Mouse (Mus musculus) heart, postnatal 0 days (tissue): Measurements from ENCODE around the gene Stk19. TPM values are rescaled to one million over a fixed set of nuclear protein-coding genes. Genes with fewer than 3 reads are reported as not detected.

Source experiments
- ATAC-seq: fragments of 200-750 bp; cut with Nextera tagmentation; 2 replicates; pipeline ENCODE4 v1.8.0; 2017; ENCODE audit warnings: low read depth, moderate number of reproducible peaks, moderate library complexity; ENCODE audit not compliant: insufficient read depth
- DNase-seq: peaks from one replicate; pipeline ENCODE4 v3.0.0-alpha.2; 2016; ENCODE audit warnings: low spot score
- H3K27ac ChIP-seq: fragments of 300-500 bp; sonication (generic); 2 replicates; pipeline ENCODE4 v1.5.1; 2014; ENCODE audit warnings: low read depth, mild to moderate bottlenecking
- H3K27me3 ChIP-seq: fragments of 300-500 bp; sonication (generic); 2 replicates; pipeline ENCODE4 v1.6.1; 2014; ENCODE audit warnings: low read length, mixed read lengths; ENCODE audit not compliant: control insufficient read depth, insufficient read depth
- H3K36me3 ChIP-seq: fragments of 300-500 bp; sonication (generic); replicated peaks from 2 replicates; pipeline ENCODE4 v1.6.1; 2014; ENCODE audit warnings: low read length, mixed read lengths; ENCODE audit not compliant: control insufficient read depth, insufficient read depth
- H3K4me1 ChIP-seq: fragments of 300-500 bp; sonication (generic); 2 replicates; pipeline ENCODE4 v1.6.1; 2014; ENCODE audit warnings: antibody characterized with exemption; ENCODE audit not compliant: control insufficient read depth, insufficient read depth
- H3K4me2 ChIP-seq: fragments of 300-500 bp; sonication (generic); 2 replicates; pipeline ENCODE4 v1.6.1; 2014; ENCODE audit warnings: low read depth, mild to moderate bottlenecking, low read length, moderate library complexity
- H3K4me3 ChIP-seq: fragments of 300-500 bp; sonication (generic); 2 replicates; pipeline ENCODE4 v1.5.1; 2014; ENCODE audit warnings: low read depth, low read length
- H3K9ac ChIP-seq: fragments of 300-500 bp; sonication (generic); replicated peaks from 2 replicates; pipeline ENCODE4 v1.6.1; 2014; ENCODE audit warnings: low read depth, low read length, mixed read lengths
- H3K9me3 ChIP-seq: fragments of 300-500 bp; sonication (generic); replicated peaks from 2 replicates; pipeline ENCODE4 v1.6.1; 2016; ENCODE audit warnings: low read length; ENCODE audit not compliant: control insufficient read depth
- CTCF ChIP-seq: IDR thresholded peaks from 2 replicates; pipeline ENCODE4 v1.5.1; 2016; ENCODE audit warnings: antibody characterized with exemption, control low read depth, low read depth
- EP300 ChIP-seq: IDR thresholded peaks from 2 replicates; pipeline ENCODE4 v1.6.1; 2016; ENCODE audit warnings: antibody characterized with exemption, low read depth
- WGBS: fragments of 180-500 bp; shearing (Covaris S2); extraction: QIAGEN DNeasy Blood & Tissue Kit; methylation state at CpG from one replicate; pipeline ENCODE4 v1.1.7; 2014; 5-methylcytosine and 5-hydroxymethylcytosine counted together
- polyA plus RNA-seq: library from polyadenylated mRNA; unstranded; fragments of >200 nt; fragmentation: Nextera tagmentation; extraction: Ambion mirVana; gene quantifications from 2 replicates; pipeline ENCODE4 v1.2.1, GENCODE M21; 2015
- total RNA-seq: library from RNA; depleted of rRNA; stranded (reverse); fragments of >200 nt; gene quantifications from 2 replicates; pipeline ENCODE4 v1.2.3, GENCODE M21; 2014; ENCODE audit warnings: low replicate concordance; rRNA removed

The Stk19 gene
- total RNA-seq (2.6 and 9.2 TPM in 2 replicates), polyA plus RNA-seq (20.5 and 20.7 TPM in 2 replicates)

DNA sequence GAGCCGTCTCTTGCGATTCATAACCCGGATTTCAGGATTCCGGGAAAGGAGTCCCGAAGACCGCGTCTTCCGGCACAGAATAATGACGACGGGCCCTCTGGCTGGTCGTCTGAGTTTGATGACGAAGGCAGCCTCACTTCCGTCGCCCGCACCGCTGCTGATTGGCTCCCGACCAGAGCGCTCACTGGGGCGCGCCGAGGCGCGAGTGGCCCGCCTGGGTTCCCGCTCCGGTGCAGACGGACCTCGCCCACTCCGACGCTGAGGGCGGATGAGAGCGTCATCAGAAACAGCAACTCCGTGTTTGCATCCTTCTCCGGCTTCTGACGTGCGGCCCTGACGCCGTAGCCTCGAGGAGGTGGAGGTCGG is at the start of gene Stk19, which contains the start of gene Dxo:
Gene Stk19 (minus strand): TSS at position 90 of the 366 bp plus-strand sequence.
Gene Dxo (plus strand): TSS at position 164 of the 366 bp plus-strand sequence.
- Histone ChIP-seq H3K27me3 (no peaks in the 10 kb centered on the region), H3K4me1 (peaks cover 17% of the 10 kb centered on the region), H3K4me2 (peak within 1 kb of the TSS; percentile 89), H3K27ac (peak within 1 kb of the TSS; percentile 59), H3K9me3 (no peaks in the 10 kb centered on the region), H3K4me3 (peak within 1 kb of the TSS; percentile 82), H3K9ac (peak within 1 kb of the TSS; percentile 56), H3K36me3 (peaks cover 49% of the 10 kb centered on the region)
- 0 out of 2 replicates have a peak, but pooled peaks have one; percentile 40 for TF ChIP-seq EP300
- no peak for TF ChIP-seq CTCF
- under 1% methylated on average over 40 of the region's 40 CpGs for WGBS
- ATAC-seq (peak; percentile 94), DNase-seq (peak; percentile 93)

DNA sequence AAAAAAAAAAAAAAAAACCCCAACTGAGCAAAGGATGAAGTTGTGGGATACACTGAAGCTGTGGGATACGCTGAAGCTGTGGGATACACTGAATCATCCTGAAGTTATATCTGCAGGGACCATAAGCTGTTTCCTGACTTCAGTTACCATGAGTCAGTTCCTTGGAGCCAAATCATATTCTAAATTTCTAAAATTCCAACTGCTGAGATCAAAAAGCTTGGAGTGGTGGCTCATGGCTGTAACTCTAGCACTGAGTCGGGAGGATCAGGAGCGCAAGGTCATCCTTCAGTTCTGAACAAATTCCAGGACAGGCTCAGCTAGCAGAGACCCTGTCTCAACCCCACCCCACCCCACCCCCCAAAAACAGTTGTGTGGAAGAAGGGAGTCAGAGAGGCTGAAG is 48.9 kb upstream of the Stk19 start:
- Histone ChIP-seq H3K27me3 (no peaks in the 10 kb centered on the region), H3K4me2 (no peak overlapping the region), H3K9ac (no peak overlapping the region), H3K4me3 (no peak overlapping the region), H3K9me3 (no peaks in the 10 kb centered on the region), H3K27ac (no peak overlapping the region), H3K4me1 (no peaks in the 10 kb centered on the region), H3K36me3 (no peaks in the 10 kb centered on the region)
- no peak for ATAC-seq
- 53% methylated on average over 3 of the region's 3 CpGs for WGBS
- TF ChIP-seq CTCF (no peak), EP300 (no peak)
- no peak for DNase-seq

DNA sequence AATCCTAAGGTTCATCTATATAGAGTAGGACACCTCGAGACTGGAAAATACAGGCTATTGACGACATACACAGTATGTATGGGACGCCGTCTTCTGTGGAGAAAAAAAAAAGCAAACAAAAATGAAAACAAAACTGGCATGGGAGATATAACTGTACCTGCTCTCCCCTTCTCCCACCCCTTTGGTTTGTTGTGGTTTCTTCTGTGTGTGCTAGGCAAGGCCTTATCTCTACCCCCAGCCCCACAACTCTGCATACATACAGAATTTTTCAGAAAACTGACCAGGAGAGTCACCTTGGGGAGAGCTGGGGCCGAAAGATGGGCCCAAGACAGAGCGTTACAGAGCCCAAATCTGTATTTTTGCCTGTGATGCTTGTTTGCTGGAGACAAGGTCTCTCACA is 48.0 kb upstream of the Stk19 start:
- ATAC-seq (no peak), DNase-seq (no peak)
- TF ChIP-seq CTCF: no peak
- no peak for TF ChIP-seq EP300

DNA sequence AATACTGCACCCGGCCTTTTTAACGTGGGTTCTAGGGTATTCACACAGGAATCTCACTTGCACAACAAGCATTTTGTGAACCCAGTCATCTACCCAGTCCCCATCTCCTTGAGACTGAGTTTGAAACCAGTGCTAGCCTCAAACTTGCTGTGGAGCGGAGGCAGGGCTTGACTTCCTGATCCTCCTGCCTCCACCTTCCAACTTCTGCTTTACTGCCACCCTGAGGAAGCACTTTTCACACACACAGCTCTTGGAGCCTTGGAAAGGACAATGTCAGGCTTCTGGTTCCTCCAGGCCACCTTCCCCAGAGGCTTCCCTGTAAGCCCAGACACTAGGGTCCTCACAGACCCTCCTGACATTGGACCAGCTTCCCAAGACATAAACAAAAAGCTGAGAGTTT is 46.6 kb upstream of the Stk19 start:
- no peak for DNase-seq
- H3K27ac ChIP-seq: no peak overlapping the region
- TF ChIP-seq EP300 (no peak), CTCF (no peak)
- H3K4me3 ChIP-seq: no peak overlapping the region
- no peaks in the 10 kb centered on the region for H3K27me3 ChIP-seq
- H3K4me1 ChIP-seq: no peaks in the 10 kb centered on the region
- no peak for ATAC-seq
- 60% methylated on average over 3 of the region's 3 CpGs for WGBS
- H3K36me3 ChIP-seq: no peaks in the 10 kb centered on the region
- no peak overlapping the region for H3K4me2 ChIP-seq
- H3K9me3 ChIP-seq: no peaks in the 10 kb centered on the region
- H3K9ac ChIP-seq: no peak overlapping the region

More for the DNA sequence above, 48.0 kb upstream of the Stk19 start:
- Histone ChIP-seq H3K36me3 (no peaks in the 10 kb centered on the region), H3K9me3 (no peaks in the 10 kb centered on the region), H3K27ac (no peak overlapping the region), H3K4me3 (no peak overlapping the region), H3K27me3 (no peaks in the 10 kb centered on the region), H3K9ac (no peak overlapping the region), H3K4me1 (no peaks in the 10 kb centered on the region), H3K4me2 (no peak overlapping the region)
- WGBS: 82% methylated on average over 6 of the region's 6 CpGs

DNA sequence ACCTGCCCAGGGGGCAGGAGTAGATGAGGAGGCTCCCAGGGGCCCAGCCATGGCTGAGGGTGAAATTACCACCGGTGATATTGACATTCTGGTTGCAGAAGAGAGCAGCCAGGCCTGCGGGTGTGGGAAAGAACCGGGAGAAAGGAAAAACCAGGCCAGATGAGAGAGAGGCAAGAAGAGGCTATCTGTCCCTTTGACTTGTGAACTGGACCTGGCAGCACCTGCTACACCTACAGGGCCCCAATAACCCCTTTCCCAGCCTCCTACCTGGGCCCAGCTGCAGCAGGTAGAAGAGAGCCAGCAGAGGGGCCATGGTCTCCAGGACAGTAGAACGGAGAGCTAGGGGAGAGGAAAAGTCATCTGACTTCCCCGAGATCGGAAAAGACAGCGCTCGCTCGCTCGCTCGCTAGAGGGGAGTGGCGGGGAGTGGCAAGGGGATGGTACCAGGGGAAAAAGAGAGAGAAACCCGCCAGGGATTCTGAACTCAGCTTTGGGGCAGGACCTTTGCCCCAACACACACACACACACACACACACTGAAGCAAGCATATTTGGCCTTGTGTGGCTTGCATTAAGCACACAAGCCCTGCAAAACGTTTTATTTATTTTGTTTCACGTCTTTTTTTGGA is 45.1 kb upstream of the Stk19 start, which contains the start of gene Gm20547:
Gene Gm20547 (minus strand): TSS at position 360 of the 628 bp plus-strand sequence.
- Histone ChIP-seq H3K9ac (no peak within 1 kb of the TSS), H3K4me2 (peak within 1 kb of the TSS; percentile 38), H3K4me1 (no peaks in the 10 kb centered on the region), H3K9me3 (no peaks in the 10 kb centered on the region), H3K27me3 (no peaks in the 10 kb centered on the region), H3K4me3 (no peak within 1 kb of the TSS), H3K36me3 (no peaks in the 10 kb centered on the region), H3K27ac (no peak within 1 kb of the TSS)
- ATAC-seq (no peak), DNase-seq (no peak)
- 12% methylated on average over 15 of the region's 15 CpGs for WGBS
- TF ChIP-seq EP300 (no peak), CTCF (no peak)

DNA sequence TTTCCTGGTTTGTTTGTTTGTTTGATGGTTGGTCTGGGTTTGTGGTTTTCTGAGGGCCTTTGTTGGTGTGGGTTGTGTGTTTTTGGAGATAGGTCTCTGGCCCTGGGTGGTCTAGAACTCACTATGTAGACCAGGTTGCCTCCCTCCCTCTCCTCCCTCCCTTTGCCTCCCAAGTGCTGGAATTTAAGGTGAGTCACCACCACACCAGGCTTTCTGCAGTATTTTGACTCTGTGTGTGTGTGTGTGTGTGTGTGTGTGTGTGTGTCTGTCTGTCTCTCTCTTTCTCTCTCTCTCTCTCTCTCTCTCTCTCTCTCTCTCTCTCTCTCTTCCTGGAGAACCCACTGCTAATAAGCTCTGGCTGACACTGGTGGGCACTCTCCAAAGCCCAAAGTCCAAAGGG is 44.4 kb upstream of the Stk19 start:
- no peaks in the 10 kb centered on the region for H3K4me1 ChIP-seq
- no peaks in the 10 kb centered on the region for H3K9me3 ChIP-seq
- ATAC-seq (no peak), DNase-seq (no peak)
- H3K4me2 ChIP-seq: no peak overlapping the region
- H3K4me3 ChIP-seq: no peak overlapping the region
- H3K27me3 ChIP-seq: no peaks in the 10 kb centered on the region
- no peaks in the 10 kb centered on the region for H3K36me3 ChIP-seq
- H3K9ac ChIP-seq: no peak overlapping the region
- TF ChIP-seq CTCF (no peak), EP300 (no peak)
- H3K27ac ChIP-seq: no peak overlapping the region
